Mouse (Mus musculus) kidney, adult 18-20 months (tissue): Measurements from ENCODE around the gene Spin2e.
"Not testable (repeated sequence)": the region's sequence is repeated elsewhere in the genome, so short reads cannot be mapped to it uniquely, and the experiment has no call there.

Source experiments
- DNase-seq: peaks from one replicate; pipeline ENCODE4 v3.0.0; 2021

The Spin2e gene

DNA sequence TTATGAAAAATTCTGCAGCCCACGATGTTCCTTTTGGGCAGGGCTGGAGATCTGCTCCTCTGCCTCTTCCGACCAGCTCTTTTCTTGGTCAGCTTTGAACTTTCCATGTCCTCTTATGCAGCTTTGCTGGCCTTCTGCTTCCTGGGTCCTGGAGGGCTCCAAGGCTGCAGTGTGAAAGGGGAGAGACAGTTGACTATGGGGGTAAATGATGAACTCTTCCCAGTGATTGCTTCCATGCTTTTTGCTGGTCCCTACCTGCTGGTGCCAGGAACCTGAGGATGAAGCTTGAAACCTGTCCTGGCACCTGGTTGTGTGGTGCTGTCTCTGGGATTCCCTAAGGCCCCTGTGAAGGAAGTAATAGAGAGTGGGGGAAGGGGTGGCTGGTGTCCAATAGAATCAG, at the start of gene Spin2e:
Gene Spin2e (minus strand): TSS at position 101 of the 400 bp plus-strand sequence.
- DNase-seq, result not testable (repeated sequence)

DNA sequence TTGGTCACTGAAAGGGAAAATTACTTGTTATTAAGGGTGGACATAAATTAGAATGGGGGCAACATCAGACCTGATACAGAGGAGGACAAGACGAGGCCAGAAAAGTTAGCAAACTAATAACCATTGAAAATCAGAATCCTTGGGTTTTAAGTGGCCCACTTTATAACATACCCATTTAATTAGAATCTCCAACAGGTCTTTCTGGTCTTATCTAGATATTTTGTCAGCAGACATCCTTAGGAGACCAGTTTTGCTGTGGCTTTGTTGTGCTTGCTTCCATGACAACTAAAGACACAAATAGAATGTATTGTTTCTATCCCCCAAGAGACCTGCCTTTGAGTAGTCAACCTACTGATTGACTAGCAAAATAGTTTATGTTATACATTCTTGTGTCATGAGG, 44.5 kb downstream of the Spin2e start, which contains the start of gene Gm21883:
Gene Gm21883 (minus strand): TSS at position 101 of the 400 bp plus-strand sequence.
- DNase-seq, result not testable (repeated sequence)
